Mouse (Mus musculus) spleen, adult 2 months (tissue): ENCODE data around the gene Inpp4a. TPM values are rescaled to one million over a fixed set of nuclear protein-coding genes. Genes with fewer than 3 reads are reported as not detected.

Experiments used
- DNase-seq, 2 experiments: peaks; one replicate each; pipeline versions ENCODE4 v3.0.0 to v3.0.0-alpha.2; 2012 to 2021; ENCODE audit warnings: low spot score in 2 of 2, low read depth in 1 of 2
- H3K27ac ChIP-seq: fragments of 200-500 bp; 2 replicates; pipeline ENCODE4 v1.5.1; 2012; ENCODE audit warnings: low read length, inconsistent platforms; ENCODE audit not compliant: insufficient read depth
- H3K27me3 ChIP-seq: fragments of 200-500 bp; 2 replicates; pipeline ENCODE4 v1.6.1; 2012; ENCODE audit warnings: mild to moderate bottlenecking, moderate library complexity, low read length, inconsistent platforms; ENCODE audit not compliant: control insufficient read depth, insufficient read depth
- H3K36me3 ChIP-seq: fragments of 200-500 bp; 2 replicates; pipeline ENCODE4 v1.6.1; 2012; ENCODE audit warnings: mild to moderate bottlenecking, low read length, inconsistent platforms; ENCODE audit not compliant: control insufficient read depth, insufficient read depth
- H3K4me1 ChIP-seq: fragments of 200-500 bp; 2 replicates; pipeline ENCODE4 v1.6.1; 2011; ENCODE audit warnings: inconsistent platforms; ENCODE audit not compliant: control insufficient read depth, insufficient read depth, insufficient read length
- H3K4me3 ChIP-seq: fragments of 200-500 bp; 2 replicates; pipeline ENCODE4 v1.5.1; 2011; ENCODE audit warnings: mild to moderate bottlenecking, inconsistent platforms; ENCODE audit not compliant: insufficient read depth, insufficient read length; ENCODE audit errors: extremely low read depth
- CTCF ChIP-seq: fragments of 200-500 bp; IDR thresholded peaks from 2 replicates; pipeline ENCODE4 v1.5.1; 2011; ENCODE audit warnings: mild to moderate bottlenecking, inconsistent platforms; ENCODE audit not compliant: insufficient read depth, insufficient read length, insufficient replicate concordance; ENCODE audit errors: extremely low read depth
- POLR2A ChIP-seq: fragments of 200-500 bp; IDR thresholded peaks from 2 replicates; pipeline ENCODE4 v1.6.1; 2011; ENCODE audit warnings: low read depth, low read length, inconsistent platforms
- WGBS: fragments of 180-500 bp; shearing (Covaris S2); methylation state at CpG from one replicate; pipeline ENCODE4 v1.1.7; 2018; 5-methylcytosine and 5-hydroxymethylcytosine counted together
- polyA plus RNA-seq: library from polyadenylated mRNA; depleted of rRNA; stranded (reverse); fragments of >200 nt; gene quantifications from 2 replicates; pipeline ENCODE4 v1.2.3, GENCODE M21; 2012

The Inpp4a gene
- polyA plus RNA-seq, 1 experiment: 14.0 TPM

- H3K36me3 ChIP-seq: peaks cover 11% of the 10 kb centered on the region
- TF ChIP-seq POLR2A (no peak), CTCF (no peak)
- H3K27me3 ChIP-seq: no peaks in the 10 kb centered on the region
- no peak overlapping the region for H3K4me3 ChIP-seq
- H3K27ac ChIP-seq: no peak overlapping the region
- WGBS: 91% methylated on average over 10 of the region's 10 CpGs
- DNase-seq: no peak
- peaks cover 13% of the 10 kb centered on the region for H3K4me1 ChIP-seq
These were observed 63.1 kb downstream of the Inpp4a start for GRCm38 (mm10) chr1:37362721-37363120.

GRCm38 (mm10) chr1:37368125-37368524, 68.5 kb downstream of the Inpp4a start:
- Histone ChIP-seq H3K4me3 (no peak overlapping the region), H3K27me3 (no peaks in the 10 kb centered on the region), H3K4me1 (no peaks in the 10 kb centered on the region), H3K36me3 (peaks cover 24% of the 10 kb centered on the region), H3K27ac (no peak overlapping the region)
- WGBS: 98% methylated on average over 10 of the region's 10 CpGs
- TF ChIP-seq POLR2A (no peak), CTCF (no peak)
- no peak for DNase-seq

- TF ChIP-seq POLR2A (no peak), CTCF (no peak)
- H3K4me3 ChIP-seq: no peak overlapping the region
- H3K27me3 ChIP-seq: no peaks in the 10 kb centered on the region
- H3K27ac ChIP-seq: no peak overlapping the region
- DNase-seq: no peak
- H3K36me3 ChIP-seq: peaks cover 24% of the 10 kb centered on the region
- 94% methylated on average over 7 of the region's 7 CpGs for WGBS
- no peaks in the 10 kb centered on the region for H3K4me1 ChIP-seq
These were observed 69.2 kb downstream of the Inpp4a start for GRCm38 (mm10) chr1:37368768-37369385.

- 90% methylated on average over 8 of the region's 8 CpGs for WGBS
- H3K4me1 ChIP-seq: no peaks in the 10 kb centered on the region
- H3K4me3 ChIP-seq: no peak overlapping the region
- peaks cover 14% of the 10 kb centered on the region for H3K36me3 ChIP-seq
- no peak for DNase-seq
- no peak overlapping the region for H3K27ac ChIP-seq
- TF ChIP-seq POLR2A (no peak), CTCF (no peak)
- no peaks in the 10 kb centered on the region for H3K27me3 ChIP-seq
These were observed 76.5 kb downstream of the Inpp4a start for GRCm38 (mm10) chr1:37376177-37376576.

- DNase-seq: no peak
- no peaks in the 10 kb centered on the region for H3K4me1 ChIP-seq
- no peak overlapping the region for H3K27ac ChIP-seq
- H3K27me3 ChIP-seq: no peaks in the 10 kb centered on the region
- TF ChIP-seq CTCF: no peak
- TF ChIP-seq POLR2A: no peak
- H3K36me3 ChIP-seq: peaks cover 11% of the 10 kb centered on the region
- WGBS: 86% methylated on average over 2 of the region's 2 CpGs
- H3K4me3 ChIP-seq: no peak overlapping the region
These were observed 77.1 kb downstream of the Inpp4a start for GRCm38 (mm10) chr1:37376751-37377150.

- Histone ChIP-seq H3K27ac (no peak overlapping the region), H3K4me1 (no peaks in the 10 kb centered on the region), H3K4me3 (no peak overlapping the region), H3K27me3 (no peaks in the 10 kb centered on the region), H3K36me3 (peaks cover 6% of the 10 kb centered on the region)
- 95% methylated on average over 5 of the region's 5 CpGs for WGBS
- TF ChIP-seq CTCF (no peak), POLR2A (no peak)
- DNase-seq: no peak
These were observed 78.4 kb downstream of the Inpp4a start for GRCm38 (mm10) chr1:37378095-37378494.

GRCm38 (mm10) chr1:37379536-37379935, 79.9 kb downstream of the Inpp4a start:
- Histone ChIP-seq H3K4me1 (no peaks in the 10 kb centered on the region), H3K4me3 (no peak overlapping the region), H3K36me3 (peaks cover 4% of the 10 kb centered on the region), H3K27ac (no peak overlapping the region), H3K27me3 (no peaks in the 10 kb centered on the region)
- WGBS: 85% methylated on average over 4 of the region's 4 CpGs
- no peak for DNase-seq
- TF ChIP-seq POLR2A: no peak
- TF ChIP-seq CTCF: no peak
